Mouse (Mus musculus) spleen, adult 2 months (tissue): ENCODE measurements around the gene Olfml3.

Source experiments
- CTCF ChIP-seq: fragments of 200-500 bp; IDR thresholded peaks from 2 replicates; pipeline ENCODE4 v1.5.1; 2011; ENCODE audit warnings: mild to moderate bottlenecking, inconsistent platforms; ENCODE audit not compliant: insufficient read depth, insufficient read length, insufficient replicate concordance; ENCODE audit errors: extremely low read depth
- POLR2A ChIP-seq: fragments of 200-500 bp; IDR thresholded peaks from 2 replicates; pipeline ENCODE4 v1.6.1; 2011; ENCODE audit warnings: low read depth, low read length, inconsistent platforms

- TF ChIP-seq POLR2A = no peak
- TF ChIP-seq CTCF = no peak
These were observed 3.8 kb downstream of the Olfml3 start for GRCm38 (mm10) chr3:103733799-103734695.
